Mouse (Mus musculus): ENCODE results near the gene Wwox. TPM values are rescaled to one million over a fixed set of nuclear protein-coding genes. Genes with fewer than 3 reads are reported as not detected.
A peak's percentile ranks its signal among the peaks of the same experiment; 100 is the strongest.

The Wwox gene
- polyA plus RNA-seq, 1 experiment = 13.5 TPM

GRCm38 (mm10) chr8:115095548-115095947 is 656.1 kb downstream of the Wwox start:
- Histone ChIP-seq H3K4me3 (replicated peaks; ENCODE audit: control insufficient read depth, low read depth, low read length) (no peak overlapping the region), H3K27ac (ENCODE audit: control insufficient read depth, insufficient read depth, low read depth, low read length, poor library complexity) (no peak overlapping the region)
- 71% methylated on average over 4 of the region's 4 CpGs for WGBS

GRCm38 (mm10) chr8:115097988-115098562 is 658.6 kb downstream of the Wwox start:
- 81% methylated on average over 9 of the region's 9 CpGs for WGBS
- no peak overlapping the region for H3K4me3 ChIP-seq (replicated peaks; ENCODE audit: control insufficient read depth, low read depth, low read length)
- TF ChIP-seq POLR2A (IDR thresholded peaks at IDR 0.05; ENCODE audit: borderline replicate concordance, control insufficient read depth, low read depth, low read length) = no peak
- TF ChIP-seq CTCF (IDR thresholded peaks at IDR 0.05; ENCODE audit: control insufficient read depth, insufficient read depth, low read length) = no peak

More at GRCm38 (mm10) chr8:115095548-115095947, 656.1 kb downstream of the Wwox start:
- H3K4me1 ChIP-seq (ENCODE audit: control insufficient read depth, insufficient read depth, low read length) = no peaks in the 10 kb centered on the region
- TF ChIP-seq CTCF (IDR thresholded peaks at IDR 0.05; ENCODE audit: control insufficient read depth, insufficient read depth, low read length) (peak; percentile 63), POLR2A (IDR thresholded peaks at IDR 0.05; ENCODE audit: borderline replicate concordance, control insufficient read depth, low read depth, low read length) (no peak)

GRCm38 (mm10) chr8:115109309-115109708 is 669.9 kb downstream of the Wwox start:
- no peak for TF ChIP-seq POLR2A (IDR thresholded peaks at IDR 0.05; ENCODE audit: borderline replicate concordance, control insufficient read depth, low read depth, low read length)
- no peak for TF ChIP-seq CTCF (IDR thresholded peaks at IDR 0.05; ENCODE audit: control insufficient read depth, insufficient read depth, low read length)
- Histone ChIP-seq H3K4me1 (ENCODE audit: control insufficient read depth, insufficient read depth, low read length) (no peaks in the 10 kb centered on the region; the same call in 1 of the 2 replicates), H3K4me3 (replicated peaks; ENCODE audit: control insufficient read depth, low read depth, low read length) (no peak overlapping the region), H3K27ac (ENCODE audit: control insufficient read depth, insufficient read depth, low read depth, low read length, poor library complexity) (no peak overlapping the region)
- 80% methylated on average over 3 of the region's 3 CpGs for WGBS

More at GRCm38 (mm10) chr8:115097988-115098562, 658.6 kb downstream of the Wwox start:
- H3K4me1 ChIP-seq (ENCODE audit: control insufficient read depth, insufficient read depth, low read length) = no peaks in the 10 kb centered on the region
- H3K27ac ChIP-seq (ENCODE audit: control insufficient read depth, insufficient read depth, low read depth, low read length, poor library complexity) = no peak overlapping the region

GRCm38 (mm10) chr8:115110423-115110822 is 671.0 kb downstream of the Wwox start:
- no peak for TF ChIP-seq CTCF (IDR thresholded peaks at IDR 0.05; ENCODE audit: control insufficient read depth, insufficient read depth, low read length)
- TF ChIP-seq POLR2A (IDR thresholded peaks at IDR 0.05; ENCODE audit: borderline replicate concordance, control insufficient read depth, low read depth, low read length) = no peak
- H3K4me1 ChIP-seq (ENCODE audit: control insufficient read depth, insufficient read depth, low read length) = no peaks in the 10 kb centered on the region; the same call in 1 of the 2 replicates
- WGBS = 6% methylated on average over 9 of the region's 9 CpGs
- no peak overlapping the region for H3K4me3 ChIP-seq (replicated peaks; ENCODE audit: control insufficient read depth, low read depth, low read length)
- H3K27ac ChIP-seq (ENCODE audit: control insufficient read depth, insufficient read depth, low read depth, low read length, poor library complexity) = no peak overlapping the region

- Histone ChIP-seq H3K4me1 (ENCODE audit: control insufficient read depth, insufficient read depth, low read length) (no peaks in the 10 kb centered on the region; the same call in 1 of the 2 replicates), H3K4me3 (replicated peaks; ENCODE audit: control insufficient read depth, low read depth, low read length) (no peak overlapping the region), H3K27ac (ENCODE audit: control insufficient read depth, insufficient read depth, low read depth, low read length, poor library complexity) (no peak overlapping the region)
- TF ChIP-seq CTCF (IDR thresholded peaks at IDR 0.05; ENCODE audit: control insufficient read depth, insufficient read depth, low read length) (no peak), POLR2A (IDR thresholded peaks at IDR 0.05; ENCODE audit: borderline replicate concordance, control insufficient read depth, low read depth, low read length) (no peak)
- whole genome bisulfite sequencing = 71% methylated on average over 2 of the region's 2 CpGs
These were observed 672.6 kb downstream of the Wwox start for GRCm38 (mm10) chr8:115112062-115112461.

- no peak overlapping the region for H3K27ac ChIP-seq (ENCODE audit: control insufficient read depth, insufficient read depth, low read depth, low read length, poor library complexity)
- H3K4me3 ChIP-seq (replicated peaks; ENCODE audit: control insufficient read depth, low read depth, low read length) = no peak overlapping the region
- no peak for TF ChIP-seq POLR2A (IDR thresholded peaks at IDR 0.05; ENCODE audit: borderline replicate concordance, control insufficient read depth, low read depth, low read length)
- TF ChIP-seq CTCF (IDR thresholded peaks at IDR 0.05; ENCODE audit: control insufficient read depth, insufficient read depth, low read length) = no peak
- H3K4me1 ChIP-seq (ENCODE audit: control insufficient read depth, insufficient read depth, low read length) = no peaks in the 10 kb centered on the region; the same call in 1 of the 2 replicates
- 79% methylated on average over 6 of the region's 6 CpGs for whole genome bisulfite sequencing
These were observed 675.0 kb downstream of the Wwox start for GRCm38 (mm10) chr8:115114498-115114897.

- Histone ChIP-seq H3K4me1 (ENCODE audit: control insufficient read depth, insufficient read depth, low read length) (0 out of 2 replicates have a peak, but pooled peaks cover 2% of the 10 kb centered on the region), H3K4me3 (replicated peaks; ENCODE audit: control insufficient read depth, low read depth, low read length) (no peak overlapping the region), H3K27ac (ENCODE audit: control insufficient read depth, insufficient read depth, low read depth, low read length, poor library complexity) (no peak overlapping the region)
- 85% methylated on average over 7 of the region's 7 CpGs for WGBS
- no peak for TF ChIP-seq POLR2A (IDR thresholded peaks at IDR 0.05; ENCODE audit: borderline replicate concordance, control insufficient read depth, low read depth, low read length)
- no peak for TF ChIP-seq CTCF (IDR thresholded peaks at IDR 0.05; ENCODE audit: control insufficient read depth, insufficient read depth, low read length)
These were observed 686.6 kb downstream of the Wwox start for GRCm38 (mm10) chr8:115126081-115126480.

GRCm38 (mm10) chr8:115126674-115127073 is 687.2 kb downstream of the Wwox start:
- Histone ChIP-seq H3K4me3 (replicated peaks; ENCODE audit: control insufficient read depth, low read depth, low read length) (no peak overlapping the region), H3K27ac (ENCODE audit: control insufficient read depth, insufficient read depth, low read depth, low read length, poor library complexity) (no peak overlapping the region), H3K4me1 (ENCODE audit: control insufficient read depth, insufficient read depth, low read length) (0 out of 2 replicates have a peak, but pooled peaks cover 2% of the 10 kb centered on the region)
- 48% methylated on average over 5 of the region's 5 CpGs for WGBS
- TF ChIP-seq CTCF (IDR thresholded peaks at IDR 0.05; ENCODE audit: control insufficient read depth, insufficient read depth, low read length) (no peak), POLR2A (IDR thresholded peaks at IDR 0.05; ENCODE audit: borderline replicate concordance, control insufficient read depth, low read depth, low read length) (no peak)
